Mouse (Mus musculus): ENCODE data around the gene Bcor. TPM values are rescaled to one million over a fixed set of nuclear protein-coding genes. Genes with fewer than 3 reads are reported as not detected.

Gene Bcor
- polyA plus RNA-seq, 1 experiment from 2014 or later, result 16.7 TPM

DNA sequence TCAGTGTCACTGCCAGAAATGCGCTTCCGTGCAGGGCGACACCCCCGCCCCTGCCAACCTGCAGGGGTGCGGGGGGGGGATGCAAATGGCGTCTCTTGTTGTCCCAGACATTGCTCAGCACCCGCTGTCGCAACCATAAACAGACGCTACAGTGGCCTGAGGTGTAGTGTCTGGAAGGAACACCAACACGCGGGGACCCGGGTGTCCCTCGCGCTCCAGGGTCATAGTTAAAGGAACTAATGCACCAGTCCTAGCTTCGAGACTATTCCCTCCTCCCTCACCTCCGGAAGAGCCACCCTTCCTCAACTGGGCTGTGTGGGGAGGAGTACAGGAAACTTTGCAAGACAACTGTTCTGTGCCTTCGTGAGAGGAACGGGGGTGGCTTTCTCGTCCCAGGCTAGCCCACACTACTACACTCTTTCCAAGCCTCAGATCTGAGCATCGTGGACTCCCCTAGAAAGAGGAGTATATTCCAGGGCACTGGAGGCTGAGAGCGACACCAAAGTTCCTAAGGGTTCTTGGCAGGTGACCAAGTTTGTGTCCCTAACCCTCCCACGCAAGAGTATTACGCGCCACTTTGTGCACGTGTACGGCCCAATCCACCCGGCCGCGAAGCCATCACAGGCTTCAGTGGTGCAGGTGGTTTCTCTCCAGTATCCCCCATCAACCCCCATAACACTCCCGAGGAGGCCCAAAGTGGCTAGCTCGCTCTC lies 1.2 kb downstream of the Bcor start:
- Histone ChIP-seq H3K36me3 (no peaks in the 10 kb centered on the region), H3K4me3 (peak overlapping the region; percentile 47), H3K4me1 (peaks cover 28% of the 10 kb centered on the region), H3K9me3 (no peaks in the 10 kb centered on the region), H3K9ac (peak overlapping the region; percentile 67), H3K27ac (peak overlapping the region; percentile 89), H3K4me2 (peak overlapping the region; percentile 63), H3K27me3 (peaks cover 67% of the 10 kb centered on the region)
- no peak for ATAC-seq (ENCODE audit: insufficient number of reproducible peaks, insufficient read depth, low FRiP score, low TSS enrichment, low read depth)
- WGBS, result 10% methylated on average over 31 of the region's 31 CpGs

DNA sequence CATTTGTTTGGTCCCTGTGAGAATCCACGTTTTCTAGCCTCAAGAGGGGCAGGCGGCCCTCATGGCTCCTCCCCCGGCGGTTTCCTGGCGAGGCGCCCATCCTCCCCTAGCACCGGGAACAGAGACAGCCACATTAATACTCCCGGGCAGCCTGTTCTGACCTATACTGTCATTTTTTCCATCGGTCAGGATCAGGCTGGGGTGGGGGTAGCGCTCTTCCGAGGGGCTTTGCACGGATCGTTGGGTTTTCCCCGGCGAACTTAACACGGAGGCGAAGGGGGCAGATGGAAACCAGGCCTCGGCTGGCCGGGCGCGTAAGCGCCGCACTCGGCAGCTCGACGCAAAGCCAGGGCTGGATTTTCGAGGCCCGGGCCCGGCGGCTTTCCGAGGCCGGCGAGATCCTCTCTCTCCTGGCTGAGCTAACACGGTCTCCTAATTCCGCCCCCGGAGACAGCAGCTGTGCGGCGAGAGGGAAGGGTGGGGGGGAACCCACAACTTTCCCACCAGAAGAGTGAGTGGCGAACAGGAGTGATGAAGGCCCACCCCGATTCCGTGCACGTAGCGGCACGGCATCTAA lies 1.8 kb downstream of the Bcor start:
- H3K4me2 ChIP-seq, result peak overlapping the region; percentile 63
- peak; percentile 44; the same call in 1 of the 2 replicates for ATAC-seq (ENCODE audit: insufficient number of reproducible peaks, insufficient read depth, low FRiP score, low TSS enrichment, low read depth)
- H3K4me3 ChIP-seq, result peak overlapping the region; percentile 47
- no peaks in the 10 kb centered on the region for H3K9me3 ChIP-seq
- H3K9ac ChIP-seq, result peak overlapping the region; percentile 61
- H3K27ac ChIP-seq, result peak overlapping the region; percentile 89
- peaks cover 74% of the 10 kb centered on the region for H3K27me3 ChIP-seq
- WGBS, result 4% methylated on average over 42 of the region's 44 CpGs
- no peaks in the 10 kb centered on the region for H3K36me3 ChIP-seq
- peaks cover 28% of the 10 kb centered on the region for H3K4me1 ChIP-seq

DNA sequence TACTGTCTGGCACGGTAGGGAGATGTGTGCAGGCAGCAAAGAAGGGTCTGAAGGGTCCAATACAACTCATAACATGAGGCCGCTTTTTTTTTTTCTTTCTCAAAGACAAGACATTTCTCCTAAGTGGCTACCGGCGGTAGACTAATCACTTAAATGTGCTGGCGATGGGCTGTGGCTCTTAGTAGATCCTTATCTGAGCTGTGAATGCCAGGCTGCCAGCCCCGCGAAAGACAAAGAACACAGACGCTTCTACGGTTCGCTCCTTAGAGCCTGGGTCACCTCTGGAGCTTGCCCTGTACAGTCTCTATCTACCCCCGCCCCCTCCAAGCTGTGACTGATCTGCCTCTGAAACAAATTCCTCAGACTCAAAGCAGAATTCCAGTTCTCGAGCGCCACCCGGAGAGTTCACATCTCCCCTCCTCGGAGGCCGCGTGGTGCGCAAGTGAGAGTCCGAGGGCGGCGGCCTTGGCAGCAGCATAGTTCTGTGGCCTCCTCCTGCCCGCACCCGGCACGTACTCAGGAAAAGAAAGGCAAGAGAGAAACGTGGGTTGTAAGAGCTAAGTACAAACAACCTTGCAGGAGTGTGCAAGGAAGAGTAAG lies 2.7 kb downstream of the Bcor start:
- 8% methylated on average over 25 of the region's 25 CpGs for WGBS
- Histone ChIP-seq H3K9me3 (no peaks in the 10 kb centered on the region), H3K27ac (peak overlapping the region; percentile 89), H3K4me2 (peak overlapping the region; percentile 63), H3K4me3 (peak overlapping the region; percentile 47; the same call in 1 of the 2 replicates), H3K9ac (no peak overlapping the region), H3K36me3 (no peaks in the 10 kb centered on the region), H3K4me1 (peaks cover 35% of the 10 kb centered on the region), H3K27me3 (peaks cover 83% of the 10 kb centered on the region)
- no peak for ATAC-seq (ENCODE audit: insufficient number of reproducible peaks, insufficient read depth, low FRiP score, low TSS enrichment, low read depth)

DNA sequence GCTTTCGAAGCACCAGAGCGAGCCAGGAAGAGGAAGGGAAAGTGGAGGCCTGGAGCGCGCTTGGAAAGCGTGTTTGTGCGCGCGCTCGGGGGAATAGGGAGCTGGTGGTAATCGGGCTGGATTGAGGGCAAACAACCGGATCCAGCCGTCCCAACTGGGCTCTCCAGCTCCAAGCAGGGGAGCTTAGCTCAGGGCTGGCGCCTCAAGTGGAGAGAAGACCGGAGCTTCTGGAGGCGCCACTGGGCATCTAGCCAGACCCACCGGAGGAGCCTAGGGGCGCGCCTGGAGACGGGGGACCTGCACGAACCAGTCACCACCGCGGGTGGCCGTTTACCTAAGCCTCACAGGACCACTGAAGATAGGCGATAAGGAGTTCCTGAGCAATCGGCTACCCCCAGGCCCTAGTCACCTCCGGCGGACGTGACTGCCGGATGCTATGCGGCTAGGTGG lies 4.3 kb downstream of the Bcor start:
- 9% methylated on average over 28 of the region's 30 CpGs for WGBS
- H3K36me3 ChIP-seq, result no peaks in the 10 kb centered on the region
- H3K4me3 ChIP-seq, result peak overlapping the region; percentile 26
- 0 out of 2 replicates have a peak overlapping the region, but pooled peaks have one; percentile 39 for H3K27ac ChIP-seq
- H3K4me1 ChIP-seq, result peaks cover 48% of the 10 kb centered on the region
- ATAC-seq (ENCODE audit: insufficient number of reproducible peaks, insufficient read depth, low FRiP score, low TSS enrichment, low read depth), result no peak
- H3K9me3 ChIP-seq, result no peaks in the 10 kb centered on the region
- 0 out of 2 replicates have a peak overlapping the region, but pooled peaks have one; percentile 32 for H3K9ac ChIP-seq
- peaks cover 98% of the 10 kb centered on the region for H3K27me3 ChIP-seq
- peak overlapping the region; percentile 56 for H3K4me2 ChIP-seq

DNA sequence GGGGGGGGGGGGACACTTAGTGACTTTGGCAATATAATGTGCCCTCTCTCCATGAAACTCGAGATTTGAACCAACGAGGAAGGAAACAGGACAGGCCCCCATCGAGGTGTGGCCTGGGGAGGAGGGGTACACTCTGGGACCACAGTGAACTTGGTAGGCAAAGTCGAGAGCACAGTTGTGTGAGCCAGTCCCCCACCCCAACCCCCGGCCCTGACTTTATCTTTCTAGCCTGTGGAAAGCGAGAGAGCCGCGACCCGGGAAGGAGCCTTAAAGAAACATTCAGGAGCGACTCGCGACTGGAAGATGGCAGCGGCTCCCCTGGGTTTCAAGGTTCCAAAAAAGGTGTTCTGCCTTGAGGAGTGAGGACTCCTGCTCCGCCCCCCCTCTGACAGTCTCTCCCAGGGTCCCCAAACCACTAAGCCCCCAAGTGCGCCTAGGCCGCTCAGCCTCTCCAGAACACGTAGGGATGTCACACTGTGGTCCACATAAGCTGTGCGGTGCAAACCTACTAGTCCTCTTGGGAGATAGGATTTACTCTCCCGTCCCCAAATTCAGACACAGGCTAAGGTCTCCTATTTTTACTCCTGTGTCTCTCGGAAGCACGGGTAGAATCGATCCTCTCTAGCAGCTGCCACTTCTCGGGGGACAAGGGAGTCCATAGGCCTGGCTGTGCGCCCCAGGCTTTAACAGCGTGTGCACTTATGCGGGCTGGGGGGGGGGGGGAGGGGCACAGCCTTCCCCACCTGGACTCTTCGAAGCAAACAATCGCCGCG lies 4.9 kb downstream of the Bcor start:
- Histone ChIP-seq H3K27ac (no peak overlapping the region), H3K4me2 (peak overlapping the region; percentile 56), H3K4me3 (peak overlapping the region; percentile 26), H3K4me1 (peaks cover 54% of the 10 kb centered on the region), H3K9me3 (no peaks in the 10 kb centered on the region), H3K9ac (0 out of 2 replicates have a peak overlapping the region, but pooled peaks have one; percentile 32), H3K36me3 (no peaks in the 10 kb centered on the region), H3K27me3 (peaks cover 98% of the 10 kb centered on the region)
- no peak for ATAC-seq (ENCODE audit: insufficient number of reproducible peaks, insufficient read depth, low FRiP score, low TSS enrichment, low read depth)
- 18% methylated on average over 28 of the region's 30 CpGs for WGBS

DNA sequence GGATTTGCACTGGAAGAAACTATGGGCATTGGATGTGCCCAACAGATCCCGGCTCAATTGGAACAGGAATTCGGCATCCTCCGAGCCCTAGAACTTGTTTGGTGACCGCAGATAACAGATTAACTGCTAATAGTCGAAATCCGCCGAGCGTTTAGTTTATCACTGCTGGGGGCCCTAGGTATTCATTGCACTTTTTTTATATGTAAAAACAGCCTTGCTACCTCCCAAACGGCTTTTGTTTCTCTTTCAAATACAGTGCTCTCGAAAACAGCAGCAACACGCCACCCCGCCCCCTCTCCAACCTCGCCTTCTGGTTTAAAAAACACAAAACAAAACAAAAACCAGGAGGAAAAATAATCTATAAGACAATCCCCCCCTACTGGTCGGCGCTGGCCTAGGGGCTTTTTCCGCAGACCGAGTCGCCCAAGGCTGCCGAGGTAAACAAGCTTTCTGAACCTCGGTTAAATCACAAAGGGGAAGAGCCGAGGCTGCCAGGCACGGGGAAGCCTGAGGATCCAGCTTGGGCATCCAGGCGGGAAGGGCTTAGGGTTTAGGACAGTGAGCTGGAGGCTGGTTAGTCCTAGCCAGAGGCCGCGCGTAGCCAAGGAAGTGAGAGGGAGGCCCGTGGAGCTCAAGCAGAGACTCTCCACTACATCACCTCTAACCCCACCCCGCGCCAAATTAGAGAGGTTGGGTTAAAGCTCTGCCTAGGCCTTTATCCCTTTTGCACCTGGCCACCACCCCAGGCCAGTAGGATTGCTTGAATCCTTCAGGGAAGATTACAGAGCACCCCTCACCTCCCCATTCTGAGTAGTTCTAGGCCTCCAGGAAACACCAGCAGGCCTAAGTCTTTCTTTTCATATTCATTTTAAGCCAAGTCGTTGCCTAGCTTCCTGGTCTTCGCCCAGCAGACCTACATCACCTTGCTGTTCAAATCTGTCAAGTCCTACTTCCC lies 6.7 kb downstream of the Bcor start:
- Histone ChIP-seq H3K27me3 (peaks cover 95% of the 10 kb centered on the region), H3K4me2 (peak overlapping the region; percentile 11; the same call in 1 of the 2 replicates), H3K27ac (no peak overlapping the region), H3K4me3 (no peak overlapping the region), H3K9ac (no peak overlapping the region), H3K4me1 (peaks cover 57% of the 10 kb centered on the region), H3K36me3 (no peaks in the 10 kb centered on the region), H3K9me3 (no peaks in the 10 kb centered on the region)
- ATAC-seq (ENCODE audit: insufficient number of reproducible peaks, insufficient read depth, low FRiP score, low TSS enrichment, low read depth), result no peak
- 18% methylated on average over 31 of the region's 31 CpGs for WGBS

DNA sequence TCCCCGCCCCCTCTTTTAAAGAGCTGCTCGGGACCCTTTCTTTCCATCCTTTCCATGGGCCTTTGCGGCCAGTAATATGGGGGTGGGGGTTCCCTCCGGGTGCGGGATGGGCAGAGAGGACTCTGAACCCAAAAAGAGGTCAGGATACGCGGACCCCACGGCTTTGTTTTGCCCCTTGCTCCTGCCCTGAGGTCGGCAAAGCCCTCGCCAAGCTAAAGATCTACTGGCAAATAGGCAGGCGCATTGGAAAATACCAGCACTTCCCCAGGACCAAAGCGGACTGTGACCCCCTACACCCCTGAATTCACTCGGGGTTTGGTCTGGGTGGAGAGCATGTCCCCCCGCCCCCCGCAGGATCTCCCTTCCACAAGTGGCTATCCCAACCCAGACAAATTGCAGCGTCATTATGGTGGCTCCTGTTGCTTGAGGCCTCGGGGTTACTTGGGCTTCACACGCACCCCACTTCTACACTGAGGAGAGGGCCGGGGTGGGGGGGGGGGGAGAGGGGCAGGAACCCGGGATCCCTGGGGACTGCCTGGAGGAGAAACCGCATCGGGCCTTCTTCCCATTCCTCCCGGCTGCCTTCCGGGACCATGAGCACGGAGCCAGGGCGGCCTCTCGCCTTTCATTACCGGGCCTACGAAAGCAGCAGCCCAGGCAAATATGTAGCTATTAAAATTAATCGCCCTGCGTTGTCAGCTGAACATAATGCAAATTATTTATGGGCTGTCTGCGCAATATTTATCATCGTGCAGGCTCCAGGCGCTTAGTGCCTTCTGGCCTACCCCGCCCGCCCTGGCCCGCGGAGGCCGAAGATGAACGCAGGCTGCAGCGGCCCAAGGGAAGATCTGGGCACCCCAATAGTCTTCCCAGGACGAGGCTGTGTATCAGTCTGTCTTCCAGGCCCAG lies 7.9 kb downstream of the Bcor start:
- no peak overlapping the region for H3K27ac ChIP-seq
- peak overlapping the region; percentile 59 for H3K4me2 ChIP-seq
- no peak for ATAC-seq (ENCODE audit: insufficient number of reproducible peaks, insufficient read depth, low FRiP score, low TSS enrichment, low read depth)
- peaks cover 50% of the 10 kb centered on the region for H3K4me1 ChIP-seq
- no peaks in the 10 kb centered on the region for H3K36me3 ChIP-seq
- peaks cover 87% of the 10 kb centered on the region for H3K27me3 ChIP-seq
- 0 out of 2 replicates have a peak overlapping the region, but pooled peaks have one; percentile 40 for H3K9ac ChIP-seq
- 15% methylated on average over 40 of the region's 42 CpGs for WGBS
- no peaks in the 10 kb centered on the region for H3K9me3 ChIP-seq
- peak overlapping the region; percentile 35 for H3K4me3 ChIP-seq

DNA sequence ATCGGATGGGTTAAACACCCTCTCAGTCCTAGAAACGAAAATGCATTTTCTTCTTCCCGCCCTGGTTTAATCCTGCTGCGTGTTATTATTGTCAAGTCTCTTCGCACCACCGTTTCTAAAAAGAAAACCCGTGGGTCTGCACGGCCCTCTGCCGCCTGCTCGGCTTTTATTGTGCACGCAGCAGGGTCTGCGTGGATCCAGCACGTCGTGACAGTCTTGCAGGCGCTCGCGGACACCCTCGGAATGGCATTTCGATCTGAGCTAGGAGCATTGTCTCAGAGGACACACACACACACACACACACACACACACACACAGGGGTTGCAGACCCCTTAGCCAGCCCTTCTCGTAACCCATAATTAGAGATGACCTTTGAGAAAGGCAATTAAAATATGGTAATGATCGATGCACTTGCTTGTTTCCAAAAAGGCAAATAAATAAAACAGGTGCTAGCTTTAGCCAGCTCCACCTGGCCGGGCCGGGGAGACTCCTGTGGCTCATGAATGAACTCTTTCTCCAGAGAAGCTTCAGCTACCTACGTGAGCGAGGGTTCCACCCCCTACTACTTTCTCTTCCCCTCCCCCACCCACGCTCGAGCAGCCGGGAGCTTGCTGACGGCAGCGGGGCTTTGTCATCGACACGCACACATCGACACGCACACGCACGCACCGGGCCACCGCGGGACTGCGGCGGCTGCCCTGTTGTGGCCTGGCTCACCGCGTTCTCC lies 8.7 kb downstream of the Bcor start:
- H3K36me3 ChIP-seq, result no peaks in the 10 kb centered on the region
- H3K4me2 ChIP-seq, result peak overlapping the region; percentile 59
- no peak overlapping the region for H3K27ac ChIP-seq
- peak overlapping the region; percentile 35 for H3K4me3 ChIP-seq
- H3K9ac ChIP-seq, result 0 out of 2 replicates have a peak overlapping the region, but pooled peaks have one; percentile 40
- WGBS, result 5% methylated on average over 43 of the region's 43 CpGs
- peaks cover 42% of the 10 kb centered on the region for H3K4me1 ChIP-seq
- ATAC-seq (ENCODE audit: insufficient number of reproducible peaks, insufficient read depth, low FRiP score, low TSS enrichment, low read depth), result no peak
- peaks cover 84% of the 10 kb centered on the region for H3K27me3 ChIP-seq
- no peaks in the 10 kb centered on the region for H3K9me3 ChIP-seq

DNA sequence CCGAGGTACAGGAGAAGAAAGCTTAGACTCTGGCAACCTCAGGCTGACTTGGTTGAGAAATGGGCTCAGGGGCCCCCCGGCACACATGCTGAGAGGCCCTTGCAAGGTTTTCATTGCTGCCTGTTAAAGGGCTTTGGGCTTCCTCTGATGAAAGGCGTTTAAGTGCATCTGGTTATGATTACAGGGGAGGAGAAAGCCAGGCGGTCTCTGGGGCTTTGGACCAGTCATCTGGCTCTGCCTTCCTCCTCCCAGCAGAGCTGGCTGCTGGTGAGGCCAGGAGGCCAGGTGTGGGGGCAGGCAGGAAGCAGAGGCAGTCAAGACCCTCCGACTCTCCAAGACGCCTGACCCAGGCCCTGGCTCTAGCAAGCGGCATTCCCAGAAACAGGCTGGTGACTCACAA lies 9.7 kb downstream of the Bcor start:
- peak overlapping the region; percentile 33 for H3K4me2 ChIP-seq
- WGBS, result 9% methylated on average over 7 of the region's 7 CpGs
- peak; percentile 56; the same call in 1 of the 2 replicates for ATAC-seq (ENCODE audit: insufficient number of reproducible peaks, insufficient read depth, low FRiP score, low TSS enrichment, low read depth)
- peaks cover 36% of the 10 kb centered on the region for H3K4me1 ChIP-seq
- peaks cover 82% of the 10 kb centered on the region for H3K27me3 ChIP-seq
- no peak overlapping the region for H3K27ac ChIP-seq
- H3K4me3 ChIP-seq, result 0 out of 2 replicates have a peak overlapping the region, but pooled peaks have one; percentile 3
- no peaks in the 10 kb centered on the region for H3K36me3 ChIP-seq
- H3K9ac ChIP-seq, result 0 out of 2 replicates have a peak overlapping the region, but pooled peaks have one; percentile 16
- no peaks in the 10 kb centered on the region for H3K9me3 ChIP-seq
